Mouse (Mus musculus) CH12.LX (cell line): ENCODE measurements at regions not wholly inside any gene's neighbourhood (a gene's known extent, or its start where the extent isn't known, plus 50 kb on each side); places are given as distances from the start of the nearest gene placed in this dataset.

Experiments
- DNase-seq: peaks from one replicate; pipeline ENCODE4 v3.0.0-alpha.2; 2013; ENCODE audit errors: extremely low read depth
- H3K27ac ChIP-seq: 2 replicates; pipeline ENCODE4 v1.5.1; 2012; ENCODE audit warnings: low read depth, mild to moderate bottlenecking, control low read depth, moderate library complexity; ENCODE audit not compliant: insufficient read depth
- H3K27me3 ChIP-seq: replicated peaks from 2 replicates; pipeline ENCODE3; 2012; ENCODE audit warnings: inconsistent platforms
- H3K36me3 ChIP-seq, 2 experiments: replicated peaks in 1 of 2; 2 replicates each; pipeline versions ENCODE3 to v1.6.1; 2012; ENCODE audit warnings: inconsistent platforms in 1 of 2, low read length in 1 of 2, mild to moderate bottlenecking in 1 of 2, mixed read lengths in 1 of 2, moderate library complexity in 1 of 2; ENCODE audit not compliant: control insufficient read depth in 1 of 2, insufficient read depth in 1 of 2
- H3K4me1 ChIP-seq, 2 experiments: 2 replicates each; pipeline ENCODE4 v1.6.1; 2012; ENCODE audit warnings: inconsistent platforms in 1 of 2, moderate library complexity in 1 of 2; ENCODE audit not compliant: insufficient read depth in 2 of 2, control insufficient read depth in 1 of 2
- H3K4me2 ChIP-seq: 2 replicates; pipeline ENCODE4 v1.6.1; 2012; ENCODE audit warnings: low read depth, mild to moderate bottlenecking, control low read depth; ENCODE audit not compliant: poor library complexity, insufficient read depth, severe bottlenecking
- H3K4me3 ChIP-seq, 3 experiments: fragments of 150-350 bp in 1 of 3; sonication (generic) in 1 of 3; replicated peaks in 1 of 3; 2 replicates each; pipeline versions ENCODE3 to v1.5.1; 2011 to 2012; ENCODE audit warnings: low read depth in 2 of 3, low read length in 2 of 3, mild to moderate bottlenecking in 2 of 3, moderate library complexity in 2 of 3, control low read depth in 1 of 3, improper control_type of control experiment in 1 of 3, inconsistent platforms in 1 of 3, mixed read lengths in 1 of 3; ENCODE audit not compliant: poor library complexity in 1 of 3
- H3K79me2 ChIP-seq: replicated peaks from 2 replicates; pipeline ENCODE4 v1.6.1; 2012; ENCODE audit warnings: mild to moderate bottlenecking, moderate library complexity; ENCODE audit not compliant: control insufficient read depth, poor library complexity, insufficient read depth, severe bottlenecking; ENCODE audit errors: extremely low read depth
- H3K9ac ChIP-seq: 2 replicates; pipeline ENCODE4 v1.6.1; 2012; ENCODE audit warnings: low read depth, mild to moderate bottlenecking, control low read depth, moderate library complexity; ENCODE audit not compliant: insufficient read depth
- H3K9me3 ChIP-seq: replicated peaks from 2 replicates; pipeline ENCODE3; 2012; ENCODE audit warnings: low read length, inconsistent platforms, mixed read lengths
- BHLHE40 ChIP-seq: IDR thresholded peaks from 2 replicates; pipeline ENCODE4 v1.6.1; 2011; ENCODE audit warnings: mild to moderate bottlenecking, low read depth, low read length, improper control_type of control experiment
- CHD1 ChIP-seq: IDR thresholded peaks from 2 replicates; pipeline ENCODE4 v1.6.1; 2012; ENCODE audit warnings: low read depth, low read length, improper control_type of control experiment, inconsistent platforms
- CTCF ChIP-seq, 2 experiments: IDR thresholded peaks in 1 of 2; conservative IDR thresholded peaks in 1 of 2; 2 replicates each; pipeline ENCODE4 v1.5.1; 2011 to 2012; ENCODE audit warnings: low read depth in 2 of 2, low read length in 2 of 2, improper control_type of control experiment in 1 of 2, inconsistent platforms in 1 of 2, mild to moderate bottlenecking in 1 of 2, moderate library complexity in 1 of 2
- ELF1 ChIP-seq: IDR thresholded peaks from 2 replicates; pipeline ENCODE4 v1.6.1; 2014; ENCODE audit warnings: low read depth, mild to moderate bottlenecking, inconsistent platforms, low read length, improper control_type of control experiment
- GABPA ChIP-seq: IDR thresholded peaks from 2 replicates; pipeline ENCODE4 v1.6.1; 2012; ENCODE audit warnings: low read depth, low read length, improper control_type of control experiment, inconsistent platforms; ENCODE audit not compliant: insufficient replicate concordance
- IRF4 ChIP-seq: IDR thresholded peaks from 2 replicates; pipeline ENCODE4 v1.6.1; 2014; ENCODE audit warnings: low read depth, mild to moderate bottlenecking, inconsistent platforms, low read length, improper control_type of control experiment
- JUND ChIP-seq: conservative IDR thresholded peaks from 2 replicates; pipeline ENCODE4 v1.6.1; 2011; ENCODE audit warnings: low read depth, low read length, improper control_type of control experiment
- KAT2A ChIP-seq: IDR thresholded peaks from 2 replicates; pipeline ENCODE4 v1.6.1; 2012; ENCODE audit warnings: low read length, improper control_type of control experiment, inconsistent platforms; ENCODE audit not compliant: insufficient replicate concordance
- MAX ChIP-seq: IDR thresholded peaks from 2 replicates; pipeline ENCODE4 v1.6.1; 2011; ENCODE audit warnings: low read length, improper control_type of control experiment
- MXI1 ChIP-seq: IDR thresholded peaks from 2 replicates; pipeline ENCODE4 v1.6.1; 2011; ENCODE audit warnings: mild to moderate bottlenecking, low read depth, low read length, improper control_type of control experiment
- NRF1 ChIP-seq: IDR thresholded peaks from 2 replicates; pipeline ENCODE4 v1.6.1; 2014; ENCODE audit warnings: low read depth, mild to moderate bottlenecking, inconsistent platforms, low read length, improper control_type of control experiment, moderate library complexity
- PAX5 ChIP-seq: IDR thresholded peaks from 2 replicates; pipeline ENCODE4 v1.6.1; 2012; ENCODE audit warnings: low read length, inconsistent platforms, mixed read lengths
- POLR2A ChIP-seq: IDR thresholded peaks from 2 replicates; pipeline ENCODE4 v1.6.1; 2011; ENCODE audit warnings: low read depth, mild to moderate bottlenecking, improper control_type of control experiment, low read length
- POLR2AphosphoS2 ChIP-seq: IDR thresholded peaks from 2 replicates; pipeline ENCODE4 v1.6.1; 2011; ENCODE audit warnings: low read depth, low read length, improper control_type of control experiment
- RAD21 ChIP-seq: IDR thresholded peaks from 2 replicates; pipeline ENCODE4 v1.6.1; 2011; ENCODE audit warnings: low read depth, mild to moderate bottlenecking, low read length, improper control_type of control experiment, moderate library complexity
- RCOR1 ChIP-seq: conservative IDR thresholded peaks from 2 replicates; pipeline ENCODE4 v1.6.1; 2012; ENCODE audit warnings: low read depth, mild to moderate bottlenecking, inconsistent platforms, low read length, improper control_type of control experiment
- SIN3A ChIP-seq: IDR thresholded peaks from 2 replicates; pipeline ENCODE4 v1.6.1; 2012; ENCODE audit warnings: low read length, improper control_type of control experiment, inconsistent platforms
- TBP ChIP-seq: conservative IDR thresholded peaks from 2 replicates; pipeline ENCODE4 v1.6.1; 2011; ENCODE audit warnings: low read depth, low read length, improper control_type of control experiment
- UBTF ChIP-seq: IDR thresholded peaks from 2 replicates; pipeline ENCODE4 v1.6.1; 2012; ENCODE audit warnings: low read depth, mild to moderate bottlenecking, inconsistent platforms, low read length, improper control_type of control experiment, moderate library complexity
- USF1 ChIP-seq: IDR thresholded peaks from 2 replicates; pipeline ENCODE4 v1.6.1; 2014; ENCODE audit warnings: low read depth, mild to moderate bottlenecking, inconsistent platforms, low read length, improper control_type of control experiment
- ZKSCAN1 ChIP-seq: IDR thresholded peaks from 2 replicates; pipeline ENCODE4 v1.6.1; 2012; ENCODE audit warnings: low read depth, inconsistent platforms, low read length, improper control_type of control experiment, borderline replicate concordance
- dilution Hi-C: fragments of 300-500 bp; cut with MboI; formaldehyde crosslinking; loops from 2 replicates; pipeline ENCODE4 v1.14.3; 2020; ENCODE audit warnings: low sequenced_read_pairs; ENCODE audit not compliant: extremely low pct_unique_long_range_greater_than_20kb, extremely low pct_ligation_motif_present
- in situ Hi-C: fragments of 300-500 bp; cut with MboI; formaldehyde crosslinking; loops from 3 replicates; pipeline ENCODE4 v1.14.3; 2019; ENCODE audit warnings: low sequenced_read_pairs, low pct_ligation_motif_present, low pct_unique_long_range_greater_than_20kb, mixed read lengths

GRCm38 (mm10) chr15:96115196-96115595 is 172.1 kb upstream of the Arid2 start:
- Histone ChIP-seq H3K9ac (no peak overlapping the region), H3K4me2 (no peak overlapping the region), H3K27me3 (no peaks in the 10 kb centered on the region), H3K36me3 (no peaks in the 10 kb centered on the region), H3K27ac (no peak overlapping the region)
- TF ChIP-seq TBP (no peak), ZKSCAN1 (no peak), MAX (no peak), BHLHE40 (no peak), POLR2A (no peak), PAX5 (no peak), USF1 (no peak), CTCF (conservative IDR thresholded peaks at IDR 0.05 in 1 of 2, IDR thresholded peaks at IDR 0.05 in 1 of 2; ENCODE audit: low read depth in 2 of 2, low read length in 2 of 2) (no peak), POLR2AphosphoS2 (no peak), MXI1 (no peak), SIN3A (no peak)
- TF ChIP-seq, all 38 proteins: peak for 0
- Histone ChIP-seq H3K79me2 (no peaks in the 10 kb centered on the region), H3K4me3 (no peak overlapping the region), H3K4me1 (peaks cover 0 to 6% of the 10 kb centered on the region in 2 experiments; a peak in 2 of 4 replicates), H3K9me3 (no peaks in the 10 kb centered on the region)
- in situ Hi-C loops (no loop called here), dilution Hi-C loops (no loop called here)
- DNase-seq, result no peak

DNA sequence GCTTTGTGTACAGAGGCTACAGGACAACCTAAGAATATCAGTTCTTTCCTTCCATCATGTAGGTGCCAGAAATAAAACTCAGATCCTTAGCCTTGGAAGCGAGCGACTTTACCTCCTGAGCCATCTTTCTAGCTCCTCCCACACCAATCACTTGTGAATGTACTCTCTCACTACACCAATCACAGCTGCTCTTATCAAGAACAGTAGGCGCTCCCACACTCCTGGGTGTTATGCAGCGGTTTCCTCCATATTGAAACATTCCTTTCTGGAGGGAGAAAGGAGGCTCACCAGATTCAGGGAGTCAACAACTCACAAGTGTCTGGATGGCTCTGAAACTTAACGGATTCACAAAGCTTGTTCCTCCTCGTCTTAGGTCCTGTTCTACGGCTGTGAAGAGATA is 168.1 kb upstream of the Arid2 start:
- DNase-seq, result no peak
- dilution Hi-C loops, result no loop called here
- H3K4me2 ChIP-seq, result no peak overlapping the region
- H3K27ac ChIP-seq, result no peak overlapping the region
- H3K9ac ChIP-seq, result no peak overlapping the region
- peaks cover 0 to 6% of the 10 kb centered on the region in 2 experiments; a peak in 1 of 4 replicates for H3K4me1 ChIP-seq
- TF ChIP-seq POLR2A, result no peak
- TF ChIP-seq MAX, result no peak
- TF ChIP-seq ZKSCAN1, result no peak
- no peak for TF ChIP-seq NRF1
- no peak for TF ChIP-seq CHD1
- TF ChIP-seq GABPA, result no peak
- TF ChIP-seq UBTF, result no peak
- TF ChIP-seq MXI1, result no peak
- no peak for TF ChIP-seq IRF4
- no peak for TF ChIP-seq RAD21
- no peak for TF ChIP-seq KAT2A
- no peak for TF ChIP-seq RCOR1
- no peak for TF ChIP-seq JUND
- no peak for TF ChIP-seq ELF1
- no peak for TF ChIP-seq CTCF (conservative IDR thresholded peaks at IDR 0.05 in 1 of 2, IDR thresholded peaks at IDR 0.05 in 1 of 2; ENCODE audit: low read depth in 2 of 2, low read length in 2 of 2)
- no peak overlapping the region for H3K4me3 ChIP-seq
- no peaks in the 10 kb centered on the region for H3K79me2 ChIP-seq
- no peaks in the 10 kb centered on the region for H3K36me3 ChIP-seq
- no peaks in the 10 kb centered on the region for H3K9me3 ChIP-seq
- in situ Hi-C loops, result no loop called here
- no peaks in the 10 kb centered on the region for H3K27me3 ChIP-seq
